Mouse (Mus musculus) testis, adult 2 months (tissue): ENCODE data around the gene Cspg4.
A peak's percentile ranks its signal among the peaks of the same experiment; 100 is the strongest.

Source experiments
- CTCF ChIP-seq: fragments of 200-500 bp; IDR thresholded peaks from 2 replicates; pipeline ENCODE4 v1.5.1; 2012; ENCODE audit warnings: low read depth, mild to moderate bottlenecking, inconsistent platforms, low read length, moderate library complexity; ENCODE audit not compliant: control insufficient read depth, insufficient read depth, insufficient replicate concordance
- POLR2A ChIP-seq: fragments of 200-500 bp; IDR thresholded peaks from 2 replicates; pipeline ENCODE4 v1.6.1; 2012; ENCODE audit warnings: low read depth, mild to moderate bottlenecking, inconsistent platforms, low read length, moderate library complexity; ENCODE audit not compliant: control insufficient read depth

- TF ChIP-seq CTCF (peak; percentile 33; the same call in 1 of the 2 replicates), POLR2A (peak; percentile 43)
Measured at GRCm38 (mm10) chr9:56928041-56928811, 63.4 kb downstream of the Cspg4 start, which contains the start of gene Snx33.
